Mouse (Mus musculus) embryo, embryonic 10 days (tissue): Measurements from ENCODE around the gene Mettl13.

Experiments used
- DNase-seq: peaks from one replicate; pipeline ENCODE4 v3.0.0-alpha.2; 2015; ENCODE audit warnings: low spot score

Mettl13 gene

DNA sequence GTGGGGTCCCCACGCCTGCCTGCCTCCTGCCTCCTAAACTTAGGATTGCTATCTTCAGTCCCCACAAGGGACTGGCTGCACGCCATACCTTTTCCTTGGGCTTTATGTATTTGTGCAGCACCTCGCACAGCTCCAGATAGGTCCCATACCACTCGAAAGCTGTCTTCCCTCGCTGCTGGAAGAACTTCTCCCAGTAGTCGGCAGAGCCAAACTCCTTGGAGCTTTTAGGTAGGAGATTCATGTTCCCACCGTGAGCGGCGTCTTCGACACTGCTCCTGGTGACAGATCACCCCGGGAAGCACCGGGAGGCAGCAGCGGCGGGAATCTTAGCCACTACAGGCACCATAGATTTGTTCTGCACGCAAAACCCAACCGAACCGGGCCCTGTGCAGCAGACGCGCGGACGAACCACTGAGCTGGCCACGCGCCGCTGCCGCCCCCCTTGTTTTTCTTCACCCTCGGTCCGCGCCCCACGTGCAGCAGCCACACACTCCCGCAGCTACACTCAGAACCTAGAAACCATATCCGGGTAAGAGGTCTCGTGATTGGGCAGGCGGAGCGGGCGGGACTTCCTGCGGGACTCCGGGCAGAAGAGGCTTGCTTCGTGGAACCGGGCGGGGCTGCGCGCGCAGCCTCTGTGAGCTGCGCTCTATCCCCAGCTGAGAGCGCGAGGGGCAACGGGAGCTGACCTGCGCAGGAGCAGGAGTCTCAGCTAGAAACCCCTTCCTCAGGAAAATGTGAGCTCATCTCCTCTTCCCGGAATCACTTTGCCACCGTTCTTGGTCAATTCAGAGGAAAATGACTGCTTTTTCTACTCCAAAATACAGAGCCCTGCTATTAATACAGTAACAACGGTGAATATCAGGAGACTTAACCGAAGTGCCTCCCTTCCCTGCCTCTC lies at the start of gene Mettl13:
TSS of gene Mettl13 (minus strand) at position 536 of the 901 bp plus-strand sequence.
- peak; percentile 94 for DNase-seq

DNA sequence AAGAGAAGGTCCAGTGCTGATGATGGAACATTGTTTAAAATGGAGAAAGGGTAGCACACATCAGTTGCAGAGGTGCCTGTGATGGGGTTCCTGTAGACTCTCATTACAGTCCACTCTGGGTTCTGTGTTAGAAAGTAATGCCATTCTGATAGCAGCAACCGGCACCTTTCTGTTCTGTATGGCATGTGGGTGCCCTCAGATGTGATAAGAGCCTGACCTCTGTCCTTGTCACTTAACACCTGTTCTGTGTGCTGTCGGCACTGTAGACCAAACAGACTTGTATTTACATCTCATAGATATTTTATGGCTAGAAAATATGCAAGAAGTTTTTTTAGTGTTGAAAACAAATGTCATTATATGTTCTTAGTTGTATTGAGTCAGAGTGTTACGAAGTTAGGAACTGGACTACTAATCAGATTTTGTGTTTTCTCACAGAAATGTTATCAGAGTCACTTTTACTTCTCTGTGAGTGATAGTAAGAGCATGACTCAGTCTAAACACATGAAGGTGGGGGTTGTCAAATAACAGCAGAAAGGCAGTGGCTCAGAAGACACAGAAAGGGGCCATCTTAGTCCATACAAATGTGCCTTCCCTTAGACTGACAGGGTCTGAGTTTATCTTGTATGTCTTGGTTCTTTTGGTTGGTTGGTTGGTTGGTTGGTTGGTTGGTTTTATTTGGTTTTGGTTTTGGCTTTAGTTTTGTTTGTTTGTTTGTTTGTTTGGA lies 49.2 kb upstream of the Mettl13 start:
- no peak for DNase-seq

DNA sequence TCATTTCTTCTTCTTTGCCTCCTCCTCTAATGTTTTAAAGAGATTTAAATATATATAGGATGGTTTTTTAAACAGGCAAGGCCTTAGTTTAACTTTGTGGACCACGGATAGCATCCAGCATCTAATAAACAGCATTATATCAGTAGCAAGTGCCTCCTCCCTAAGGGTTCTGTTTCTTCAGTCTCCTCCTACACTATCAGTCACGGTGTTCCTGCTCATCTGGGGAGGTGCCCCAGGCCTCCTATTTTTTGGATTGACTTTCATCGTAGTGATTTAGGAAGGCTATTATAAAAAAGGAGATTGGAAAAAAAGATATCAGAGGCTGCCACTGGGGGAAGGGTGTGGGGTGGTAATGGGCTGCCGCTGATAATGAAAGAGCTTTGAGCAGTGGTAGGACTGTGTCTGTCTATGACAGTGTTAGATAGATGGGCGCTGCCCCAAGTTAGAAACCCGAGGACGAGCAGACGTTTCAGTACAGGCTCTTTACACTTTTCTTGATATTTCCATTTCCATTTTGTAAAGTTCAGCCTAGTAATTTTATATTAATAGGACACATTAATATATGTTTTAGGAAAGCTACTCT lies 42.2 kb upstream of the Mettl13 start:
- DNase-seq = no peak

GRCm38 (mm10) chr1:162589443-162589842 lies 41.1 kb upstream of the Mettl13 start:
- DNase-seq = peak; percentile 80

DNA sequence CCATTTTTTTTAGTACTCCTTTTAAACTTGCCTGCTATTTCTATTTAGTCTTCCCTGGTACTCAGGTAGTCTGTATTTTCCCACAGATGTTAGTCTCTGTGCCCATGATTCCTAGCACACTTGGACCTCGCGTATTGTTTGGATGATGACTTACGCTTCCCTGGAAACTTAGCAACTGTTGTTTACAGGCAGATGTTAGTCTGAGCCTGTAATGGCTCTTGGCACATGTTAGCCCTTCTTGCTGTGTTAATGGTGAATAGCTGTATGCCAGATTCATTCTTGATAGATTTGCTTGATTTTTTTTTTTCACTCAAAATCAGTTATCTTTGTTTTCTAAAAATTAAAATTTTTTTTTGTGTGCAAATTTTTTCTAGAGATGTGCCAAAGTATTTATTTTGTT lies 40.3 kb upstream of the Mettl13 start:
- DNase-seq = no peak

- no peak for DNase-seq
Observed at GRCm38 (mm10) chr1:162586282-162586681, 37.9 kb upstream of the Mettl13 start.

GRCm38 (mm10) chr1:162582884-162583283 lies 34.5 kb upstream of the Mettl13 start:
- DNase-seq = no peak

GRCm38 (mm10) chr1:162575098-162575497 lies 26.7 kb upstream of the Mettl13 start:
- no peak for DNase-seq

DNA sequence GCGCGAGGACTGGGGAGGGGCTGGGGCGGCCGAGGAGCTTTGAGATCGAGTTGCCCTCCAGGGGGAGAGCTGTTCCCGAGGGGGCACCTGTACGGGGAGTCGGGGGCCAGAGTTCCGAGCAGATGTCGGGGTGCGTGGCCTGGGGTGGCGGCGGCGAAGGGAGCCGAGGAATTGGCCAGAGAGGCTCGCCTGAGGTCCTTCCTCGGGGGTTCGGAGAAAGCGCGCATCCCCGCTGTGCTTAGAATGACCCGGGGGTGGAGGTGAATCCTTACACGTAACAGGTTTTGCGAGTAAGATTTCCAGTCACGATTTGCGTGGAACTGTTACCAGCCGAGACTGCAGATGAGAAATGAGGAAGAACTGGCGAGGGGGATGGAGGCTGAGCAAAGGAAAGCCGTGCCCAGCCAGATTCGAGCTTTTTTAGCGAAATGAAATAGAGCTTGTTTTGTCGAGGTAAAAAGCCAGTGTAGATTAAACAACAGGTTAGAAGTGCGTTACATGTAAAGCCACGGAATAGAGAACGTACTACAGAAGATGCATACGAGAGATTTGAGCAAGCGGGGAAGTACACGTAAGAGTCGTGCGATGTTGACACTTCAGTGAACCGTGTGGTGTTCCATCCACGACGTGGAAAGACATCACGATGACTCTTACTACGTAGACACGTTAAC lies 22.7 kb upstream of the Mettl13 start:
- peak; percentile 63 for DNase-seq

DNA sequence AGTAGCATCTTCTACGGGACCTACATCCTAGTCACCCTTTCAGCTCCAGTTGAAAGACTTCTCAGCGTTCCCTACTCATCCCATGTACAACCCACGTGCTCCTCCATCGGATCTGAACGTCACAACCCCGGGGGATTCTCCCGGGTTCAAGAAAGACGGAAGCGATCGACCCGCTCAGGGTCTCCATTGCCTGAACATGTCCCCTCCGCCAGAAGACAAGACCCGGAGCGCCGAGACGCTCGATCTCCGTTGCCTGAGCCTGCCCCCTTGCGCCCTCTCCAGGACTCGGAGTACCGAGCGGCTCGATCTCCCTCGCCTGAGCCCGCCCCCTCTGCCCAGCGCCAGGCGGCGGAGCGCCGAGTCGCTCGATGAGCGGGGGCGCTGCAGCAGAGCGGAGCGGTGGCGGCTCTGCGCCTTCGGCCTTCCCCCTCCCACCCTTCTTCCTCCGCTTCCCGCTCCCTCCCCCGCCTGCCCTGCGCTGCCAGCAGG lies 22.0 kb upstream of the Mettl13 start, which contains the start of gene Vamp4:
TSS of gene Vamp4 (plus strand) at position 256 of the 489 bp plus-strand sequence.
- DNase-seq = peak; percentile 98

- DNase-seq = peak; percentile 46
Observed at GRCm38 (mm10) chr1:162567351-162567750, 19.0 kb upstream of the Mettl13 start.

DNA sequence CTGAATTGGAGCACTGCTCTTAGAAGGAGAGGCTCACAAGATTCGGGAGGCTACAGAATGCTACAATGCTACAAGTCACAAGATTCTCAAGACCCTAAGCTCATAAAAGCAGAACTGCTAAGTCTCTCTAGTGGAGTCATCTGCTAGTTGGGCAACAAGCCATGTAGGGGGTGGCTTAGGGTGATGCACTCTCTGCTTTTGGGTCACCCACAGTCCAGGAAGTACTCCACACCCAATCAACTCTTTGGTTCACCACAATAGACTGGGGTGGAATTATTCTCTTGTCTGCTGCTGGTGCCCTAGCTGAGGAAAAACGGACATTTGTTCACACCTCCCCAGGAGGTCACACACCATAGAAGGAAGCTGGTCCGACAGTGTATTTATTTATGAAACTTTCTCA lies 16.6 kb upstream of the Mettl13 start:
- DNase-seq = no peak

DNA sequence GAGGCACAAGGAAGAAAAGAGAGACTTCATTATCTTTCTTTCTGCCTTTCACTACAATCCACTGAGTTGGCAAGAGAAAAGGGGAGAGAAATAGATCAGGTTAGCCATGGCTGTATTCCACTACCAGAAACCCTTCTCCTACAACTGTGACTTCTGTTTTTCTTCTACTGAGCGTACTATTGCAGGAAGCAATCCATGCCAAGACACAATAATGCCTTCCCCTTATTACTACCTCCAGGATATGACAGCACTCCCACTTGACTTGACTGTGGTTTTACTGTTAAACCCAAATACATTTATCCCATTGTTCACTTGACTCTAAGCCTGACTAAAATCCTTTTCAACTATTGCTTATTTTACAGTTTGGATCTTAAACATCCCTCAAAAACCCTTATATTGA lies 14.9 kb upstream of the Mettl13 start:
- no peak for DNase-seq

DNA sequence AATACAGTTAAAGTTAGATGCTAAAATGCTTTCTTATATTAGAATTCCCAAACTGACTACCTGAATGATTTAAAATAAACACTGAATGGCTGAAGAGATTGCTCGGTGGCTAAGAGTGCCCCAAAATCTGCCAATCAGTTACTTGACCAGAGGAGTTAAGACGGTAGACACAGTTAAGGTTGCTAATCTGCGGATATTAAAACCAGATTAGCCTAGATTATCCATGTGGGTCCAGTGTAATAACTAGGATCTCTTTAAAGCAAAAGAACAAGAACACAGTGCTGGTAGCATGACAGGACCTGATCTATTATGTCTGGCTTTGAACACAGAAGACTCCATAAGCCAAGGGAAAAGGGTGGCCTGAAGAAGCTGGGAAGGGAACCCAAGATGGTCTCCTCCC lies 5.8 kb upstream of the Mettl13 start:
- no peak for DNase-seq

- DNase-seq = no peak
Observed at GRCm38 (mm10) chr1:162552956-162553355, 4.6 kb upstream of the Mettl13 start.

DNA sequence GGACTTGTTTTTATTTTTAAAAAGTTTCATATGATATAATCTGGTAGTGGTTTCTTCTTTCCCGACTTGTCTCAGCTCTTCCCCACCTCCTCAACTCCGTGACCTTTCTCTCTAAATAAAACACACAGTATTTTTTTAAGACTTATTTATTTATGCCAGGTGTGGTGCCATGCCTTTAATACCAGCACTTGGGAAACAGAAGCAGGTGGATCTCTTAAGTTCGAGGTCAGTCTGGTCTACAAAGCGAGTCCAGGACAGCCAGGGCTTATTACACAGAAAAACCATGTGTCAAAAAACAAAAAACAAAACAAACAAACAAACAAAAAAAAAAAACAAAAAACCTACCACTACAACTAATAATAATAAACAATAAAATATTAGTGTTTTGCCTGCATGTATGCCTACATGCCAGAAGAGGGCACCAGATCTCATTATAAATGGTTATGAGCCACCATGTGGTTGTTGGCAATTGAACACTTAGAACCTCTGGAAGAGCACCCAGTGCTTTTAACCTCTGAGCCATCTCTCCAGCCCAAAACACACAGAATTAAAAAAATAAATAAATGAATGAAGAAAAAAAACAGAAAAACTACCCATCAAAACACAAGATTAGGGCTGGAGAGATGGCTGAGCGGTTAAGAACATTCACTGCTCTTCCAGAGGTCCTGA lies 1.4 kb upstream of the Mettl13 start:
- peak; percentile 47 for DNase-seq

DNA sequence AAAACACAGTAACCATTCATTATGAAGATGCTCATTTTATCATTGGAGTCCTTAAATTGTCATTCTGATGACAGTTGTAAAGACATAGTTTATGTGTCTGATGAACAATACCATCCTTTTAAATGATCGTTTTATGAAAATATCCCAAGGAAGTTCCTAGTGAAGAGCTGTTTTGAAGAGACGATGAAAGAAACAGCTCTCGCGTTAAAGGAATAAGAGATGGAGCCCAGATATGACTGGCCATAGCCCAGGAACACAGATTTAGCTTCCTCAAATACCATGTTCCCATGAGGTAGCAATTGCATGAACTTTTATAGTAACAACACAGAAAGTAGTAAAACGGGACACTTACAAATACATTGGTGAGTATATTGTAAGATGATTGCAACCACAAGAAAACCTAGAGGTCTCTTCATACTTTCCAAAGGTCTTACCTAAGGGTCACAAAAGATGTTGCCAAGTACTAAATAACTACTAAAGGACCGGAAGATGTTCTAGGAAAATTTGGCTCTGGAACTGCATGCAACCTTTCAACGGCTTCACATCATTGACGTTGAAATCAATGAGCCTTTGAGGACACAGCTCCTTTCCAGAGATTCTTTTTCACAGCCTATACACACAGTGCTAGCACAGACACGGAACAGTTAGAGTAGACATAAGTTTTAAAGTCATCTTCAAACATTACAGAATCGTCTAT lies 714 bp upstream of the Mettl13 start:
- no peak for DNase-seq

- no peak for DNase-seq
Observed at GRCm38 (mm10) chr1:162547607-162548006, 744 bp downstream of the Mettl13 start.

GRCm38 (mm10) chr1:162543231-162543630 lies 5.1 kb downstream of the Mettl13 start:
- DNase-seq = no peak

DNA sequence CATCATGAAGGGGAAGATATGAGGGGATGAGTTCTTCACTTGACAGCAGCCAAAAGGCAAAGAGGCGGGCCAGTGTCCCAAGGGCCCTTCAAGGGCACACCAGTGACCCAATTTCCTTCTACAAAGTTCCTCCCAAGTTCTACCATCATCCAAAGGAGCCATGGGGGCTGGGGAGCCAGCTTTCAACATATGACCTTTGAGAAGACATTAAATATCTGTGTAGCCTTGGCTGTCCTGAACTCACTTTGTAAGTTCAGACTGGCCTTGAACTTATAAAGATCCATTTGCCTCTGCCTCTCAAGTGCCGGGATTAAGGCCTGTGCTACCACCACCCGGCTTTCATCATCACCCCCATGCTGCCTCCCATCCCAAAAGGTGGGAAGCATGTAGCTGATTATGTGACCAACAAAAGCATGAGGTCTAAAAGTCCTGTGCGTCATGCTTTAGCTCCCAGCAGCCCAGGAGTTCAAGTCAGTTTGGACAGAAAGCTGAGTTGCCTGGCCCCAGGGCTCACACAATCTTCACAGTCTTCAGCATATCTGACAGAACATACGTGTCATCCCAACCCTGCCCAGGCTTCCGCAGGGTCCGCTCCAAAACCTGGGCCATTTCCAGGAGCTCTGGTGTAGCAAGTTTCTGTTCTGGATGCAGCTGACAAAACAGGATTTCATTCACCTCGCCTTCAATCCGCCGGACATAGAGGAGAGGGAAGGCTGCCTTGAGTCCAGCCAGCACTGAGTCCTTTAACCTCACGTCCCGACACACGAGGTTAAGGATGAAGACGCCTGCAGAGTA lies 14.4 kb downstream of the Mettl13 start:
- no peak for DNase-seq
